Mouse (Mus musculus): ENCODE measurements at regions not wholly inside any gene's neighbourhood (a gene's known extent, or its start where the extent isn't known, plus 50 kb on each side); places are given as distances from the start of the nearest gene placed in this dataset.

DNA sequence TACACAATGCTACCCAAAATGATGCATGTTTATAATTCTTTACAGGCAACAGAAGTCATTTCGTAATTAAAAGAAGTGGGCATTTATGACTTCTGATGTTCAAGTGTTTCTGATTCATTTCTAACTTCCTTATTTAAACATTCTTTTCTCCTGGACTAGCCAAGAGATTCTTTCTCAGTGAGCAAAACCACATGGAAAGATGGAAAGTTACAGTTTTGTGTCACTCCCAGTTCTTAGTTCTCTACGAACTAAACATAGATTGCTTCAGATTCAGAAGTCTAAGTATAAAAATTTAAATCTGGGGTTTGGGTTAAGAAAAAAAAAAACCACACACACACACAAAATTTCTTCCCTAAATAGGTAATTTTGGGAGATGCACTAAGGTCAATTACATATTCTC is 288.0 kb upstream of the Paip1 start:
- CTCF ChIA-PET: no interaction called here

DNA sequence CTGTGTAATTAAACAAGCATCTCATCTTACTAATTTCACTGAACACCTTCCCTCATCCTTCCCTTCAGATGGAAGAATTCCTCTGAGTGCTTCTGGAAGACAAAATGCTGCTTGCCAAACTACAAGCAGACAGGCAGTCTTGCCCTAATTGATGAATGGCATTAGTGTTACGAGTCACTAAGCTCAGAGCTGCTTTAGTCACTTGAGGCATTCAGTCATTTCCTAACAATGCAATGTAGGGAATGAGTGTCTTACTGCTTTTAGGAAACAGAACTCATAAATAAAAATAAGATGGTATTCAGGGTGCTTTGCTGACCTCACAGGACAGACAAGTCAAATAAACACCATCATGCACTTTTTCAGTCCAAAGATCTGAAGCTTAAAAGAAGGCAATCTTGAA is 285.1 kb upstream of the Paip1 start:
- CTCF ChIA-PET: no interaction called here

DNA sequence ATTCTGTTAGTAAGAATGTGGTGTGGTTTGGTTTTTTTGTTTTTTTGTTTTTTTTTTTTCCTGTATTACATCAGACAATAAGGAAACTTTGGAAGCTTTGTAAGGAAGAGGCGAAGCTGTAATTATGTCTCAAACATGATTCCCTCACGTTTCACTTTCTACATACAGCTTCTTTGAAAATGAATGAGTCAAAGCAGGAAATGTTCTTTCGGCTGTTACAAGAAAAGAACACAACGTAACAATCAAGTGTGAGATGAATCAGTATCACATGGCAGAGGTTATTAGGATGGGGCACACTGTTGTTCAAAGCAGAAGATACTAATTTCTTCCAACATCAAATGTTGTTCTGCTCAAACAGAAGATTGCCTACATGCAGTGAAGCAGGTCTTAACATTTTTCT is 282.7 kb upstream of the Paip1 start:
- CTCF ChIA-PET: interaction anchor here (0.7 kb wide), 1 partner anchor 331 kb away, joined by 4 read pairs; no protein-coding TSS in a partner anchor

DNA sequence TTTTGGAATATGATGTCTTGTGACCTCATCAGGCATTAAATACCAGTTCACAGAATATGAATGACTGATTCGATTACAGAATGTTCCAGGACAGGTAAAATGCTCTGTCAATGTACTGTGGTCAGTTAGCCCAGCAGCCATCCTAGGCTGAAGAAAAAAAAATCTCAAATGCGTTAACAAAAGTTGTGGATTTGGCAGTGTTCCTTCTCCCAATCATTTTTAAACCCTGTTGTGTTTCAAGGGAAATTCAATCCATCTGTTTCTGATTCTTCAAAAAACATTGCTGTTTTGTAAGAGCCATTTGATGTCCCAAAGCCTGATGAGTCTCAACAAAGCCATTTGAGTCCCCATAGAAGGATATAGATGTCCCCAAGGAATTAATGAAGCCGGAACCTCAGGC is 280.7 kb upstream of the Paip1 start:
- CTCF ChIA-PET: no interaction called here

DNA sequence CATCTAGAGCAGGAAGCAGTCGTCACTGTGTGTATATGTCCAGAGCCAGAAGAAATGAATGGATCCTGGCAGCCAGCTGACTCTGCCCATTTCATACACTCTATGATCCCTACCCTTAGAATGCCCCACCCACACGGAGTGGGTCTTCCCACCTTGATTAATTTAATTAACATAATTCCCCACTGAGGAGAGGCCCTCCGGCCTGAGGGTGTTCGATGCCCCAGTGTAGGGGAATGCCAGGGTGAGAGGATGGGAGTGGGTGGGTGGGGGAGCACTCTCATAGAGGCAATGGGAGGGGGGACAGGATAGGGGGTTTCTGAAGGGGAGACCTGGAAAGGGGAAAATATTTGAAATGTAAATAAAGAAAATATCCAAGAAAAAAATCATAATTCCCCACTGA is 279.3 kb upstream of the Paip1 start:
- CTCF ChIA-PET: no interaction called here

DNA sequence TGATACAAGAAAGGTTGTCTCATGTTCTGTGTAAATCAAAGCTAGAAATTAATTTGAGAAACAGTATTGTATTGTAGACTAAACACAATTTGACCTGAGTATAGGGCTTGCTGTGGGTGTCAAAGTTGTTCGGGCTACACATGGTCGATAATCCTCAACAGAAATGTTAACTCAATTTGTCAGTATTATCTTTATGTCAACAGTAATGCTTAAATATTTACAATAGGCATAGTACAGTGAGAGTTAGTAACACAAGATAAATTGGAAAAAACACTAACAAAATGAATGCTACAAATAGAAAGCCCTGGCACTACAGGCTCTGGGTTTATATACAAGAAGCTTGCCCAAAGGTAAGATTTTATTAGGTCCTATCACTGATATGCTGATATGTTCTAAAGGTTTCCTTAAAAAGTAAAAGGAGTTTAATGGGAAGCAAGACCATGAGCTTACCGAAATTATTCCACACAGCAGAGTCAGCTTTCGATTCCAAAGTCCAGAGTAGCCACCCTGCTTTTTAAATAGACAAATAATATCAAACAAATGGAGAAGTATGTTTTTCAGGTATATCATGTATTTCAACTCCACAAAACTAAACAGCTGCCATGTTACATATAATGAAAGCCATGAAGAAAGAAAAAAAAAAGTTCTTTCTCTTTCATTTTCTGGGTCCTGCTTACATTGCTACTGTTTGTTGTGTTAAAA is 277.4 kb upstream of the Paip1 start:
- CTCF ChIA-PET: no interaction called here

DNA sequence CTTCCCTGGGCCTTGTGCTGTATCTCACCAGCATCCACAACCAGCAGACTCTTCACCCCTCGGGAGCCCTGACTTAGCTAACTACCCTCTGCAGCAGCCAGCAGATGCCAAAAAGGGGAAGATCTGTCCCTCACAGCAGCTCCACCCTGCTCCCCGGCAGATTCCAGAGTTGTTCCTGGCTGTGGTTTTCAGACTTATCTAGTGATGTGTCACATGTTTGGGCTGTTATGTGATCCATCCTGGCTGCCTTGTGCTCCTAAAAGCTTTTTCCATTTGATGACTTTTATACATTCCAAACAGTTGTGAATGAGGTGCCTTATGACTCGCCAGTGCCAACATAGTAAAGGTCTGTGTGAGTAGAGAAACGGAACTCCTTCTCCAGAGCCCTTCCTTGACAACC is 250.6 kb upstream of the Paip1 start:
- CTCF ChIA-PET: no interaction called here

DNA sequence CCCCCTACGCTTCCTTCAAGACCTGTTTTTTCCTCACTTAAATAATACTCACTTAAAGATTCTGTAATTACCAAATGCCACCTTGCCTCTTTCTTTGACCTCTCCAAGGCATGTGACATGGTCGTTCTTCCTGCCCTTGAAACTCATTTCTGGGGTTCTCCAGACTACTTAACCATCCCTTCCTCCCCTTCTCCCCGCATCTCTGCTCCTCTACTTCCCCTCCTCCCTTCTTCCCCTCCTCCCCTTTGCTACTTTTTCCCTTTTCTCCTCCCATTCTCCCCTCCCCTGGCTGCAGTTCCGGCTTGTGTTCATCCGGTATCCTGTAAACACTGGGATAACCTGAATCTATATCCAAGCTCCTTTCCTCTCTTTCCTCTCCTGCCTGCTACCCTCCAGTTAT is 250.2 kb upstream of the Paip1 start:
- CTCF ChIA-PET: no interaction called here

DNA sequence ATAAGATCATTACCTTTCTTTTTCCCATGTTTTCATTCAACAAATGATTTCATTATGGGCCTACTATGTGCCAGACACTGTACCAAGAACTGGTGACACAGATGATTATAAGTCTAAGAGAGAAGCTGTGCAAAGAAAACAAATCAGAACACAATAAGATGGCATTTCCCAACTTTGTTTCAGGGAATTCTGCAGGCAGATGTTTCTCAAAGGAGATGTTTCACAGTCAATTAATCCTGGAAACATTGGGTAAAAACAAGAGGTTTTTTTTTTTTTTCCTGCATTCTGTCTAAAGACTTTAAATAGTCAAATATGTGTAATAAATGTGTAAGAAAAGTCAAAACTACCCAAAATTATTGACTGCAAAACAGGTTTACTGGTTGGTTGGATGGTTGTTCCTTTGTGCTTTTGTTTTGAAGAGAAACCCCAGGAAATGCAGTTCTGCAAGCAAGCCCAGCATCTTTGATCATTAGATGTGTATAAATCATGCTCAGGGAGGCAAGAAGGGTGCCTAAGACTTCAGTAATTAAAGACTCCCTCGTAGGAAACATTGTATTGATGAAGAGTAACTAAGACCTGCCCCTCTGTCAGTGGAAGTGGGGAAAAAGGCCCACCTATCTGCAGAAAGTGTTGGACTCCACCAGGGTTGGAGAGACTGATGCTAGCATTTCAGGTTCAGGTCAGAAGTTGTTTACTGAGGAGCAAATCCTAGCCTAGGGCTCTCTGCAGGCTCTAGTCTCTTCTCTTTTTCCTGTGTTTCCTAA is 249.1 kb upstream of the Paip1 start:
- CTCF ChIA-PET: no interaction called here

DNA sequence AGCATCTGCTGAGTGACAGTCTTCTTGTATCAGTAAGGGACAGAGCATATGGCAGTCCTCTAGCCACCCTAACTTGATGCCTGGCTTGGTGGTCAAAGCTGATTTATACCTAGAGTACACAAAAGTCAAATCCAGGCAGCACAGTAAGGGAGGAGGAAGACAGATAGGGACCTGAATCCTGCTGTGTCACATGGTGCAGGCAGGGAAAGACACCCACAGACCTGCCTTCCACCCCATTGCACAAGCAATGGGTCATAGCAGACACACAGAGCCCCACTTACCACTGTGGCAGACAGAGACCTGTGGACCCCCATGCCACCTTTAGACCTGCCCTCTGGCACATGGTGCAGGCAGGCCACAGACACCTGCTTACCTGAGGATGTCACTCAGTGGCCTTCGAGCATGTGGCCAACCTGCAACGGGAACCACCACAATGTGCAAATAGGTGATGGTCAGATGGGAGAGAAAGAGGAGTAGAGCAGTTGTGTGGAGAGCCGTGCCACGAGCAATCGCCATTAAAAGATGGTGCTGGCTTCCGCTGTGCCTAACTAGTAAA is 244.0 kb upstream of the Paip1 start:
- CTCF ChIA-PET: no interaction called here

DNA sequence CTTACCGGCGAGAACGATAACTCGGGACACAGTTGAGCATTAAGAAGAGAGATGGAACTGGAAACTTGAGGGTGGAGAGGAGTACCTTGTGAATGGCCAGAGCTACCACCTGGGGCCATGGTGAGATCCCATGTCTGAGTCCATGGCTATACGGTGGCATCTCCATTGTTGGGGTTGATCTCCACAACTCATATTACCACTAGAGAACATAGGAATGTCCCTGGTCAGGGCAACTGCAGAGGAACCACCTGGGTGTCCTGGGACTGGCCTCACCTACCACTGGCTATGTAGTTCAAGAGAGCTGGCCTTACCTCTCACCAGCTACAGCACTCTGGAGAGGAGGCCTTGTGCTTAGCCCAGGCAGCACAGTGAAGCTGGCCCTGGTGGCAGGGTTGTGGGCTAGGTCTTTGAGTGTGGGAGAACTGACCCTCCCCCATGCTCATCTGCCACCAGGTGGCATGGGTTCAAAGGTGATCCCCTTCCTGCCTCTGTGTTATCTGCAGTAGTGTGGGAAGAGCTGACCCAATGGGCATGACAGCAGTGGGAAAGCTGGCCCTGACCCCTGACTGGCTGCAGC is 242.7 kb upstream of the Paip1 start:
- CTCF ChIA-PET: no interaction called here

DNA sequence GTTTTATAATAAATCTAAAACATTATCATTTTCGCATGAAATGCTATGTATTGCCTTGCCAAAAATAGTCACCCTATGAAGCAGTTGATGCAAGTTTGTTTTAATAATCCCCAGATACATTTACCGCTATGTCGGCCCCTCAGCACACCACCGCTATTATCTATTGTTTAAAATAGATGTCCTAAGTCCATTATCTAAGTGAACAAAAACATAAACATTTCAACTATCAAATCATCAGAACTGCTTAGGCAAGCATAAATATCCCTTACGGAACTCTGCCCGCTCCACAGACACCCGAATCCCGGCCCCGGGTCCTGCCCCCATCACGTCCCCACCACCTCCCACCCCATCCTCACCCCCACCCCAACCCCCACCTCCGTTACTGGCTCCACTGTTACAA is 196.8 kb upstream of the Paip1 start:
- CTCF ChIA-PET: no interaction called here

DNA sequence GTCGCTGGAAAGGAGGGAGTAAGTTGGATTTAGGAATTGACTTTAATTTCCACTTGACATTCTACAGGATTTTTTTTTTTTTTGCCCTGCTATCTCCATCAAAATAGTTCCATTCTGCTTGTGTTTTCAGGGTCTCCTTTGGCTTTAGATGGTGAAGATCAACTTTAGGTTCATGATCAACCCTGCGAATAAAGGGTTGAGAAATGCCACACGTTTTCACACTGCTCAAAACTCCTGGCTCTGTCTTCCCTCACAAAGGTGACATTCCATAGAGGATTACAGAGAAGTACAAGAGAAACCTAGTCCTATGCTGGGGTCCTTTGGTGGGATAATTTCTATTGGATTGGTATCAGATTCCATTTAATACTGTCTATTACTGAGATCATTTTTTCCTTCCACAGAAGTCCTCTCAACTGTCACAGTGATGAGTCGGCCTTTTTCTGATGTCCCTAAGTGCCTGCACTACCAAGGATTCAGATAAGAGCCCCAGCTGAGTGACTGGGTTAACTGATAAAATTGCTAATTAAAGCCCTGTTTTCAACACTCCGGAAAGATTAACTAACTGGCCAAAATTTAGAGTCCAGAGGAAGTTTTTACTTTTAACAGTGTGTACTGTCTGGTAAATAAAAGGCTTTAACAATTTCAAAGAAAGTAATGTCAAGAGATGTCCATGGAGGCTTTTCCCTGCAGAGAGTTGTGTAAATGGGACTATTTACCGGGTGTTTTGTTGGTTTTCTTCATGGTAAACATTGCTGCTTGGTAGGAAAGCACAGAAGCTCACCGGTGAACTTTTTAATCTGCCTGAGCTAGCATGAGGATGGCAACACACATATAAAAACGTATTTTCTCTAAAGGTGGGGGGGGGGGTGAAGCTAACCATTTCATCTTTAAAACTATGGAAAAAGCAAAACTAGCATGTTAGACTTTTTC is 196.0 kb upstream of the Paip1 start:
- CTCF ChIA-PET: no interaction called here

DNA sequence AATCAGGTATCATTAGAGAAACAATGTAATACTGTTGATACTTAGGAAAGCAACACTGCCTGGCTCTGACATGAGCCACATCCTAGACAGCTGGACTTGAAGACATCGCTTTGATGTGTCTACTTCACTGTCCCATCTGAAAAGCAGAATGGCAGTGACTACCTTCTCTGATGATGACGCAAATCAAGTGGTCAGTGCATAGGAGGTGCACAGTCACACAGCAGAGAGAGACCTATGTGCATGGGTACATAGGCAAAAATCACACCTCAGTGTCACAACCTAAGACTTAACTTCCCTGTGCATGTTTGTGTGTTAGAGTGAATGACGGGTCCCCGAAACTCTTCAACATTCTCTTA is 195.4 kb upstream of the Paip1 start:
- CTCF ChIA-PET: no interaction called here

DNA sequence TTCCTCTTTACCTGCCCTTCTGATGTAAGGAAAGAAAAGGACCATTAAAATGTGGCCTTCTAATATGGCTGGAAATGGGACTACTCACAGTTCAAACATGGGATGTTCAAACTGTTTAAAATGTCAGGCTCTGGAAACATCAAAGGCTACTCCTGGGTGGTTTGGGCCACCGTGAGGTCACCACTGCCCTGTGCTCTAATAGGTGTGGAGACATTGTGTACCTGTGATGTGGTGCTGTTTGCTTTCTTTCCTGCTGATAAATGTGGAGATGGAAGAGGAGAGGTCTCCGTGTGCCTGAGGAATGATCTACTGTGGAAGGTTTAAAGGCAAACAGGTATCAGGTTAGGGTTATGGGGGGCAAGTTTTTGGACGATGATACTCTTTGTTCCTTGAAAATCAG is 194.5 kb upstream of the Paip1 start:
- CTCF ChIA-PET: no interaction called here

DNA sequence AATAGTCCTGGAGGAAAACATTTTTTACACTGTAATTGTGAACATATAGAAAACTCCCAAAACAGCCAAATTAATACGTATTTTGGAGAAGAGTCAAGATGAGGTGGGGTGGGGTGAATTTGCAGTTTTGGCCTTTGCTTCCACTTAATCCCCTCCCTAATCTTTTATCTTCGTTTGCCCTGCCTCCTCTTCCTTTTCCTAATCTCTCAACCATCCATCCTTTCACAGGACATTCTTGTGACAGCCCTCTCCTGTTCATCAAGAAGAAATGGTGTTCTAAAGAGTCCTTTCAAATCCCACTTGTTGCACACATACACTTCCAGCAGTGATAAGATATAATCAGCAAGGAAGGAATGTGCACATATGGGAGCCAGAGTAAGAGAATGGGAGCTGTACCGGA is 186.0 kb upstream of the Paip1 start:
- CTCF ChIA-PET: no interaction called here

DNA sequence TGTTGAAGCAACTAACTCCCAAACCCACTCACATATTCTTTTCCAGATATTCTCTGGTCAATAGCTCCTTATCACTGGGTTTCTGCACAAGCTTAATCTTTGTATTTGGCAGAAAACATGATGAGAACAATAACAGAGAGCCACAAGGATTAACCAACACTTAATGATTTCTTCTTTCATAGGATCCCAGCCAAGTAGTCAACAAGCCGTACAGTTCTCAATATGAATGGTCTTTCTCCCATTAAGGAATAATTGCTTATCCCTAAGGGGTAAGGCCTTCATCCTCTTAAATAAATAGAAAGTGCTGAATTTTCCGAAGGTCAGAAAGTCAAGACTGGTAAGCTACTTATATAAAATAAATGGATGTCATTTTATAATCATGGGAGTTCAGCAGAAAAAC is 181.3 kb upstream of the Paip1 start:
- CTCF ChIA-PET: no interaction called here

DNA sequence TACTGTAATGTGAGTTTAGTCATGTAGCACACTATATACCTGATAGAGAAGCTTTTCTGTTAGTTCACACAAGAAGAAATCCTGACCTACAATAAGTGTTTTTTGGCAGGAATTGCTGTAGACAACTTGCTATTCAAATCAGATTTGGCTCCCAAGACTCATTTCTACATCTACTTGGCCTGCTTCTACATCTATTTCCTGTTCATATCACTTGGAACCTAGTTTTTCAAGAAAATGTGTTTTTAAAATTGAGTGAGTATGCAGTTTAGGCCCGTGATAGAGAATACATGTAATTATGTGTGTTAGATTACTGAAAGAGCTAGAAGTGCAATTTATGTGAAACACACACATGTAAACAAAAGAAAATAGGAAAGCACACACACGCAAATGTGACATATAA is 176.4 kb upstream of the Paip1 start:
- CTCF ChIA-PET: no interaction called here

DNA sequence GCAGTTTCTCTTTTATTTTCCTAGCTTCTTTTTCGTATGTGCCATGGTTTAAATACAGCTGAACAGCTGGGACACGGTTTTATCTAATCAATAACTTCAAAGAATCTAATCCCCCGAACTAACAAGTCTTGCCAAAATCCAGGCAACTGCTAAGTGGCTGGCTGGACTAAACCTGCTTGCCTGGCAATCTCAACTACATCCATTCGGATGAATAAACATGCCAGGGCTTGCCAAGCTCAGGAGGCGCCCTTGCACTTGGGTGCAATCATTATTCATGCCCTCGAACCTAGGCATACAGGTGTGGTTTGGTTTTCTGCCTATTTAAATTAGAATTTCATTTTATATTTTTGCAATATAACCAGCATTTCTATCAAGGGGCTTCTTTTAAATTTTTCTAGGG is 172.1 kb upstream of the Paip1 start:
- CTCF ChIA-PET: no interaction called here

DNA sequence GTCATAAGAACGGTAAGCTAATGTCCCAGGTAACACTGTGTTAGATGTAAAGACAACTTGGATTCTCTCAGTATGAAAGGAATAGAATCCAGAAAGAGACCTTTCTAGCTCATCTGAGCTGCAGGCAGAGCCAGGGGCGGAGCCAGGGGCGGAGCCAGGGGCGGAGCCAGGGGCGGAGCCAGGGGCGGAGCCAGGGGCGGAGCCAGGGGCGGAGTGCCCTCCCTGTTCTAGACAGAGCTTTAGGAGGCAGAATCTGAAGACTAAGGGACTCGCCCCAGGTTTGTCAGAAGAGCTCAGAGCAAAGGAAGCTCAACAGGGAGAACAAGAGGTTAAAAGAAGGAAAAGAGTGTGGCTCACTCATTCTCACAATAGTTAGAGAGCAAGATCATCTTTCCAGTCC is 169.9 kb upstream of the Paip1 start:
- CTCF ChIA-PET: no interaction called here

DNA sequence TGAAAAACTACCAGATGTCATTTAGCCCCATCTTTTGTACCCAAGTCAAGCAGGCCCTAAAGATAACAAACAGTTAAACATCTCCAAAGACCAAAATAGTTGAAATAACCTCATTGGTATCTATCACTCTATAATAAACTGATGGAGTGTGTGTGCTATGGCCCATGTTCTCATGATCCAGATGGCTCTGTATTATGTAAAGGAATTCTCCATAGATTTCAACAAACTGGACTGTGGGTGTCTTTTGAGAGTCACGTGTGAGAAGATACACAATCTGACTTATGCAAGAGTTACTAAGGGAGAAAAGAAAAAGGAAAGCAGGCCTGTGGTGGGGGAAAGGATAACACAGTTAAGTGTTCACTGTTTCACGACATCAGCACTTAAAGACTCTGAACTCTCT is 164.8 kb upstream of the Paip1 start:
- CTCF ChIA-PET: no interaction called here

DNA sequence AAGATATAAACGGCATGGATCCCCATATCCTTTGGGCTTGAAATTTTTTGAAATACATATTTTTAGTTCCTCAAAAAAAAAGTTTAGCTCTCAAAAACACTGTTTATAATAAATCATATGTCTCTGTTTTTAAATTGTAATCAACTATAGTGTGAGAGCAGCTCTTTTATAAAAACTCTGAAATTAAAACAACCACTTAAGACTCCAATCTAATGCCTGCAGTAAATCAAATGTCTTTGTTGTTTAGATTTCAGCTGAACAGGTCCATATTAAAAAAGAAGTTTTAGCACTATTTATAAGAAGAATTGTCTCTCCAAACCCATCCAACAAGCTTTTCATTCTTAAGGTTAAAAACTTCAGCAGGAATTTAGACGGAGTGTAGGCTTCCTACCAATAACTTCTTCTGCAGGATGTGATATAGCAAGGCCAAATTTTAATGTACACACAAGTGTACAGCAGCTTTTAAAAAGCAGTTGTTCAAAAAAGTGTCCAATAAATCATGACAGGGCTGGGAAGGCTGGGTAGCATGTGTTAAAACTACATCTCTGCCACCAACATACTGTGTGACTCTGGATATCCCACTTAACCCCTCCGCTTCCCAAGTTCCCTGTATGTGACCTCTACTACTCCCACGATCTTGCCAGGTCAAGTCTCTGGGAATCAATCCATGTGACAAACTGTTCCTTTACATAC is 160.6 kb upstream of the Paip1 start:
- CTCF ChIA-PET: no interaction called here
